Mouse (Mus musculus) T-helper 2 cell (primary cell): ENCODE results near the gene Nacc1.

Experiments used
- in situ Hi-C: fragments of 300-600 bp; cut with MboI, MseI; formaldehyde crosslinking; loops from one replicate; pipeline ENCODE4 v1.15.1; 2025; ENCODE audit warnings: high pct_unique_total_duplicates

The Nacc1 gene

DNA sequence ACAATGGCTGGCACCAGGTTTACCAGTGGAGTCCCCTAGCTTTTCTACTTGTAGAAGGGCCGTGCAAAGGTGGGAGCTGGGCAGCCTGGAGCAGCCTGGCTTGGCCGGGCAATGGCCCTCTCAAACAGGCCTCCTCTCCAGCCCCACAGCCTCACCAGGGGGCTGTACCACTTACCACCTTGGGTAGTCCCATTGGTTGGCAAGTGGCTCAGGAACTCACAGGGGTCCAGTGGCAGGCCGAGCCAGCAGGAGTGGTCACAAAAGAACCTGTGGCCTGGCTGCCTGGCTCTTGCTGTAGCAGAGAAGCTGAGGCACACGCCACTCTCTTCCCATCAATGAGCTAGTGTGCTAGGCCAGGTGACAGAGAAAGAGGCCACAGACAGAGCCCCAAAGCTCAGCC lies 26.5 kb upstream of the Nacc1 start:
- in situ Hi-C loops = loop anchor here (5.0 kb wide), 1 partner anchor 38 kb away; no protein-coding TSS in a partner anchor

DNA sequence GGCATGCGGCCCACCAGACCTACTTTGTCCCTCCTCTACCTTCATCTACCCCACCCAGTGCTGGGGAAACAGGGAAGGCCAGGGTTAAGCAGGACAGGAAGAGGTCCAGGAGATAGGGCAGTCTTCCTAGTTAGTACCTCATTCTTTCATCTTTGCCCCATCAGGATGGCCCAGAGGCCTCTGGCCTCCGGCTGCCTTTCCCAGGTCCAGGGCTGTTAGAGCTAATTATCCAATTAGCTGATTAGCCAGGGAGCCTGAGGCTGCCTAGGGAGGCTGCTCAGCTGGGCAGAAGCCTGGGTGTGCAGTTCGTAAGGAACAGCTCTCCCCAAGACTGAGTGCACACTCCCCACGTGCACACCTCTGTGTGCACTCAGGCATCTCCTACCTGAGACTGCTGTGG lies 25.7 kb upstream of the Nacc1 start:
- in situ Hi-C loops = loop anchor here (5.0 kb wide), 1 partner anchor 39 kb away; no protein-coding TSS in a partner anchor

DNA sequence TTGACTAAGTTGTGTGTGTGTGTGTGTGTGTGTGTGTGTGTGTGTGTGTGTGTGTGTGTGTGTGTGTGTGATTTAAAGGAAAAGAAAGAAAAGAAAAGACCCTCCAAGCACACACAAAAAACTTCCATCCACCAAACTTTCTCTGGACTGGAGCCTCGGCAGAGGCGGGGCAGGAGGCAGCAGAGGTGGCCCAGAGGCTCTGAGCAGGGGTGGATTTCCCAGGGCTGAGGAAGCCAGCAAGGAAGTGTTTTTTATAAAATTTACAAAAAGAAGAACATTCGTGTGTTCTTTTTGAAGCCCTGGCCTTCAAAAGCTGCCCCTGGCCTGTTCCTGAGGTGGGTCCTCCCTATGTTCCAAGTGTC lies 25.1 kb upstream of the Nacc1 start:
- in situ Hi-C loops = loop anchor here (5.0 kb wide), 1 partner anchor 40 kb away; no protein-coding TSS in a partner anchor

DNA sequence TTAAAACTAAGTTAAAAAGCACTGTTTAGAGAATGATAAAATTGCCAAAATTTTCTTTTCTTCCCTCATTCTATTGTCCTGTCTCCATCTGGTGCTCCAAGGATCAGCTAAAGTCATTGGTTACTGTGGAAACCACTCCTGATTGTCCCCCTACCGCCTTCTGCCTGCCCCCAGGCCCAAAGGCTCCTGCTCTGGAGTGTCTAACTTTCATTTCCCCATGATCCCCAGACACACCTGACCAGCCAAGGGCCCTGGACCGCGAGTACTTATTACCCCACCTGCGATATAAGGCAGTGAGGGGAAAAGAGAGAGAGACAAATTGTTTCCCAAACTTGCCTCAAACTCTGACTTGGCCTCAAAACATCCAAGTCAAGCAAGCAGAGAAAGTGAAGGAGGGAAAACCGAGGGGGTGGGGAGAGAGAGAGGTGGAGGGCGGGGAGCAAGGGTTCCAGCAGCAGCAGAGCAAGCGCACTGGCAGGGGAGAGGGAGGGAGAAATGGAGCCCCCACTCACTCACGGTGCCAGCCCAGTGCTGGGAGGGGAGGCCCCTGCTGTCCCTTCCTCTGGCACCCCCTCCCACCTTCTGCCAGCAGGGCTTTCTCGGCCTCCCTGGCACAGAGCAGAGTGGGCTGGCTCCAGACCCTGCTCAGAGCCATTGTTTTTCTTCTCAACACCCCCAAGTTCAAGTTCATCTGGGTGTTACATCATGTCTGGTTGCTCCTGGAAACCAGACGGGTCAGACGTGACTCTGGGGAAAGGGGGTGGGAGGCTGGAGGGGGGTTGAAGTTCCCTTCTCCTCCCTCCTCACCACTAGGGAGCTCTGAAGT lies 24.5 kb upstream of the Nacc1 start:
- in situ Hi-C loops = loop anchor here (5.0 kb wide), 1 partner anchor 40 kb away; no protein-coding TSS in a partner anchor

DNA sequence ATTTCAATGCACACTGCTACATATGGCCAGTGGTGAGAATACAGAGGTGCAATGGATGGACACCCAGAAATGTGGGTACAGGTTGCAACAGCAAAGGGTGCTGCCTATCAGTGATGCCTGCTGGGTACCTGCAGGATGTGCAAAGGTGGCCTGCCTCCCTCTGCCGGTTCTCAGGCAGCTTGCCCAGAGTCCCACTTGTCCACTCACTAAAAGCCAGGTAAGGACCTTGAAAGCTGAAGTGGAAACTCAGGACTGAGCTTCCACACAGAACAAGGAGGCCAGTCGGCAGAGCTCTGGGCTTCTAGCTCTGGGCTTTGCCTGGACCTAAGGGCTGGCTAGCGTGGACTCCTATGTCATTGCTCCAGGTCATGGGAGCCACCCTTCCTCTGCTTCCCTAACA lies 23.6 kb upstream of the Nacc1 start:
- in situ Hi-C loops = loop anchor here (5.0 kb wide), 1 partner anchor 41 kb away; no protein-coding TSS in a partner anchor

DNA sequence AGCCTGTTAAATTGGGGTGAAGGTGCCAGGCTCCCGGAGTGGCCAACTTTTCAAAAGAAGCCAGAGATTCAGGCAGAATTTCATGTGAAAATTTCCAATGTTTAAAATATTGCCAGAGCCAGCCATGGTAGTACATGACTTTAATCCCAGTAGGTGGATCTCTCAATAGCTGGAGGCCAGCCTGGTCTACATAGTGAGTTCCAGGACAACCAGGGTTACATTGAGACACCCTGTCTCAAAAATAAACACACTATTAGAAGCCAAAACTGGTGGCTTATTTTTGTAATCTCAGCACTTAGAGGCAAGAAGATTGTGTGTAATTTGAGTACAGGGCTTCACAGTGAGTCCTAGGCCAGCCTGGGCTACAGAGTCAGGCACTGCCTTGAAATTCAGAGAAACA lies 22.3 kb upstream of the Nacc1 start:
- in situ Hi-C loops = loop anchor here (5.0 kb wide), 2 partner anchors 42 to 102 kb away; no protein-coding TSS in a partner anchor

DNA sequence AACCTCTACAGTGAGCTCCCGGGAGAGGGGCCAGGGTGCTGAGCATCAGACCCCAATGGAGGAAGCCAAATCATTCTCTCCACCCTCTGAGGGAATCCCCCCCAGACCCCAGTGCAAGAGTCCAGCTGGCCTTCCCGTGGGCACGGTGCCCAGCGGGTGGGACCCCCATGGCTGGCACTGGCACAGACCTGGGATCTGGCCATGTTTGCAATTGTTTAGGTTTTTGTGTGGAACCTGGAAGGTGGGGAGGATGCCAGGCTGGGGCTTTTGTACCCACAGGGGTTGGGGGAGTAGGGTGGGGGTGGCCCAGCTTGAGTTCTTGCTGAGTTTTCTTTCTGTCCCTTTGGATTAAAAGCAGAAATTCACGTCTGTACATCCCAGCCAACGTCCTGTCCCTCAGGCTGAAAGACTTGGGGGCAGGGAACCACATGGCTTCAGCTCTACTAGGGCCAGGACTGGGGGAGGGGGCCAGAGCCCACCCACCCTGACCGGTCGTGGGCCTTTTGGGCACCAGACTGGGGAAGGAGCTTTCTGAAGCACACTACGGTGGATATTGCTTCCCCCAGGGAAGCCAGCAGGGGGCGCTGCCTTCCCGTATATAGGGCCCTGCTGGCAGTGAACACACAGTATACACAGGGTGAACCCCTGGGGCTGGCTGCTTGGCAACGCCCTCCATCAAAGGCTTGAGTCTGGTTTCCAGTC lies 21.3 kb upstream of the Nacc1 start:
- in situ Hi-C loops = loop anchor here (5.0 kb wide), 1 partner anchor 103 kb away; no protein-coding TSS in a partner anchor

DNA sequence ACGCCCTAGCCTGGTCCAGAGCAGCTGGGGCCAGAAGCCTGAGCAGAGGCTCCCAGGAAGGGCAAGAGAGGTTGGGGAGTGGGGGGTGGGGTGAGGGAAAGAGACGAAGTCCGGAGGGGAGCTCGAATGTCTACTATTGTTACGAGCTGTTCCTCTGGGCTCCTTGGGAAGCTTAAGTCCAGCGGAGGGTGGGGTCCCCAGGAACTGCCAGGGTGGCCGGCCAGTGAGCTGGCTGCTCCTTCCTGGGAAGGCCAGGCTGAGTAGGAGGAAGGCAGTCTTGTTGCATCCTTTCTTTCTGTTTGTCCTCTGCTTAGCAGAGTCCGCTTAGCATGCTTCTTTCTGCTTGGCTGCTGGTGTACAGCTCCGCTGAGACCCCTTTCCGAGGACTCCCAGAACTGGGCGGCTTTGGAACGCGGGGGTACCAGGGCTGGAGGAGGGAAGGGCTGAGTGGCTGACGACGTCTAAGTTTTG lies 20.4 kb upstream of the Nacc1 start:
- in situ Hi-C loops = loop anchor here (5.0 kb wide), 1 partner anchor 104 kb away; no protein-coding TSS in a partner anchor

DNA sequence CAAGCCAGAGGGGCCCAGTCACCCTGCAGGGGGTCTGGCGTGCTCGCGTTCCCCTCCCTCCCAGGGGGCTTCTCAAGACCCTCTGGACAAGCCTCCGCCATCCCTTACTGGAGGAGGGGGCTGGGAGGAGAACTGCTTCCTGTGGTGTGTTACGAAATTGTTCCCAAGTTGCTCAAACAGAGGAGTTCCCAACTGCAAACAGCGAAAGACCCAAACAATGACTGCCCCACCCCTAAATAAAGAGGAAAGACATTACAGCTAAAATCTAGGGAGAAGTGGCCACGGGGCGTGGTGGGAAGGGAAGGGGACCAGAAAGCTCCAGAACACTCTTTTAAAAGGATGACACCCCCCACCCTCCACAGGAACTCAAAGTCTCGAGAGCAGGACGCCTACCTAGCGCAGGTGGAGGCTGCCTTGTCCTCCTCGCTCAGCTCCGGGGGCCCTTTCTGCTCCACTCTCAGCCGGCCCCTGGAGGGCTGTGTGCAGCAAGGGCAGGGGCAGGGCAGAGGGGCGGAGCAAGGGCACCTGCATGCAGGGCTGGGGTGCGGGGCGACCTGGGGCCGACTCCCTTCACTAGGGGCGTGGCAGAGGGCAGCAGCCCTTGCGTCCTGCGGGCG lies 19.7 kb upstream of the Nacc1 start:
- in situ Hi-C loops = loop anchor here (5.0 kb wide), 1 partner anchor 105 kb away; no protein-coding TSS in a partner anchor

DNA sequence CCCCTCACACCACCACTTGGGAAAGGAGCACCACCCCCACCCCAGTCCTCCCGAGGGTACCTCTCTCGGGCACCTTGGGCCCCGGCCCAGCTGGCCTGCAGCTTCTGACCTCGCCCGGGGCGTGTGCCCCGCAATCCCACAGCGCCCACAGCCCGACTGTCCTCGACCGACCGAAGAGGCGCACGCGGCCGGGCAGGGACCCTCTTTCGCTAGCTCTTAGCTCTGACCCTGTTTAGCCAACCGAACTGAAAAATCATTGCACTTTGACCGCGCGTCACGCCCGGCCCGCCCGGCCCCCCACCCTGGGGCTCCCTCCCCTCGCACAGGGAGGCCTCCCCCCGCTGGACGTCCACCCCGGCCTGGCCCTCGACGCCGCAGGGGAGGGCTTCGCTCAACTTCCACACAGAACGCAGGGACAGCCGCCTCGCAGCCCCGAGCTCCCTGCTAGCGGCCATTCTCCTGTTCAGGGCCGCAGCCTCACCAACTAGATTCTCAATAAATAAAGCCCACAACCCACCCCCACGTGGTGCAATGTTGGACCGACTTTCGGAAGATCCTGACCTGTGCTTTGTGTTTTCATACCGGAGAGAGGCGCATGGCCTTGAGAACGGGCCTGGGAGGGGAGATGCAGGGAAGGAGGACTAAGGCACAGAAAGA lies 19.1 kb upstream of the Nacc1 start:
- in situ Hi-C loops = loop anchor here (5.0 kb wide), 1 partner anchor 106 kb away; no protein-coding TSS in a partner anchor

DNA sequence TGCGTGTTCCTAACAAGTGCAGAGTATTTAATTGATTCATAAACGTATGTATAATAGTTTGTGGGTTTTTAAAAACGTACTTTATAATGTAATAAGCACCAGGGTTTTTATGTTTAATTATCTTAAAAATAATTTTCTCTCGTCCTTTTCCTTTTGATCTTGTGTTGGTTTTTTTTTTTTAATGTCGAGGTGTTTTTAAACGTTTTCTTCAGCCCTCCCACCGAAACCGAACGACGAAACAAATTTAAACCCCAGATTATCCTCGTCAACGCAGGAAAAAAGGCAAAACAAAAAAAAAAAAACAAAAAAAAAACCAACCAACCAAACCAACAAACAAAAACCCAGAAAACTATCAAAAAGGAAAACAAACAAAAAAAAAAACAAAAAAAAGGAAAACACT lies 18.3 kb upstream of the Nacc1 start:
- in situ Hi-C loops = loop anchor here (5.0 kb wide), 1 partner anchor 106 kb away; no protein-coding TSS in a partner anchor

DNA sequence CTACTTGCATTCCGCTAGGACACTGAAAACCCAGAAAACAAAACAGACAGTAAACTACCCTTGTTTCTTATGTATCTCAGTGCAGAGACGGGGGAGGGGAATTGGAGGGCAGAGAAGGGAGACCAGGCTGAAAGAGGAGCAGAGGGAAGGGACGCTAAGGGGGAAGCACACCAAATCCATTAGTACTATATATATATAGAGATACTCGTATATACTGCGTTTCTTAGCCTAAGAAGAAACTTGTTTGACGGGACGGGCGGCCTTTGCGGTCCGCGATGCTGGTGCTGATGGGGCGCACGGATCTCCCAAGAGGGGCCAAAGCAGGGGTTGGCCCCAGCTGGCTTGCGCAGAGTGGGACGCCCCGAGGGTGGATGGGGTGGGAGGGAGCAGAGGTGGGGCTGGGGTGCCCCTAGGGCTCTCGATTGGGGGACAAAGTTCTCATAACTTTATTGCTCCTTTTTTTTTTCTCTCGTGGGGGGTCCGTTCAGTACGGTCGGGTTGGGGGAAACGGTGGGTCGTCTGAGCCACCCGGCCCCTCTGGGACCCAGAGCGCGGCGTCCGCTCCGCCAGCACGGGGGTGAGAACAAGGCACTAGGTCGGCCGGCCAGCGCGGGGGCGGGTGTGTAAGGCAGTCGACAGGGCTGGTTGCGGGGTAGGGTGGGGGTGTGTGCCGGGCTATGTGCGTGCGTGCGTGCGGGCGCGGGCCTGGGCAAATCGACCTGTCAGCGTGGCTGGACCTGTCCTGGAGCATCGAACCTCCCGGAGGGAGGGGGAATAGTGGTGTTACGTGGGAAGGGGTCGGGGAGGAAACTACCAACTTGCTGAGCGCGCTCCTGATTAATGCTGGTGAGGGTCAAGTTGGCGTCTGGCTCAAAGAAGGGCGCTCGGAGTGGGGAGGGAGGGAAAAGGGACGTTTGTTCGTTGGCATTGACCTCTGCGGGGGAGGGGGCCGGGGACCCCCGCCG lies 17.5 kb upstream of the Nacc1 start:
- in situ Hi-C loops = loop anchor here (5.0 kb wide), 1 partner anchor 107 kb away; no protein-coding TSS in a partner anchor

DNA sequence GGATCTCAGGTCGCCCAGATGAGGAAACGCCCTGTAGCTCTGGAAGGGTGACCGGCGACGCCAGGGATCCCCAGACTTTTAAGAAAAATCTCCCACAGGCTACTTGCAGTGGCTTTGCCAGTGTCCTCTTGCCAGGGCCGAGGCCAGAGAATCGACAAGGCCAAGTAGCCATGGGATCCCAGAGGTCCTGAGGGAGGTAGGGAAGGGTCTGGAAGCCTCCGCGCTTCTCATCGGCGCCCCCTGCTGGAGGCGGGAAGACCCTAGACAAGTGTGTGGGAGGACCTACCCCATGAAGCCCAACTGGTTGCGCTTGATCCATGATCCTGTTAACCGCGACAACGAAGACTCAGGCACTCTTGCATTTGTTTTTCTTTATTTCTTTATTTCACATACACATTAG lies 16.7 kb upstream of the Nacc1 start:
- in situ Hi-C loops = no loop called here

DNA sequence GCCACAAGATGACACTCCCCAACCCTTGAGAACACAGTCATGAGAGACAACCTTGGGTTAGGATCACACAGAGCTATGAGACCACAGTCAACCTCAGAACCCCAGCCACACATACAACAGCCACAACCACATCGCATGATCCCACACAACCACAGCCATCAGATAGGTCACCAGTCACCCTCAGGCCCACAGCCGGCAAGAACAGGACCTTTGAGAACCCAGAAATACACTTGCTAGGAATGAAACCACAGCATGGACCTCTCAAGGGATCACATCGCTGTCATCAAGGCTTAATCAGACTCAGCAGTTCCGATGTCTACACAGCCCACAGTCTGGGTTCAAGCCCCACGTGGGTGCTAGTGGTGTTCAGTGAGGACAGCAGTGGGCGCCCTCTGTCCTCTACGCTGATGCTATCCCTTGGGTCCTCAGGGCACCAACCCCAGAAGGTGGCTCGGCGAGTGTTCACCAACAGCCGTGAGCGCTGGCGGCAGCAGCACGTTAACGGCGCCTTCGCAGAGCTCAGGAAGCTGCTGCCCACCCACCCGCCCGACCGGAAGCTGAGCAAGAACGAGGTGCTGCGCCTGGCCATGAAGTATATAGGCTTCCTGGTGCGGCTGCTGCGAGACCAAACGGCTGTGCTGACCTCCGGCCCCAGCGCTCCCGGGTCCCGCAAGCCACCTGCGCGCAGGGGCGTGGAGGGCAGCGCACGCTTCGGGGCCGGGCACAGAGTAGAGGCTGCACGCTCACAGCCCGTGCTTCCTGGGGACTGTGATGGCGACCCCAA lies 16.0 kb upstream of the Nacc1 start:
- in situ Hi-C loops = no loop called here

DNA sequence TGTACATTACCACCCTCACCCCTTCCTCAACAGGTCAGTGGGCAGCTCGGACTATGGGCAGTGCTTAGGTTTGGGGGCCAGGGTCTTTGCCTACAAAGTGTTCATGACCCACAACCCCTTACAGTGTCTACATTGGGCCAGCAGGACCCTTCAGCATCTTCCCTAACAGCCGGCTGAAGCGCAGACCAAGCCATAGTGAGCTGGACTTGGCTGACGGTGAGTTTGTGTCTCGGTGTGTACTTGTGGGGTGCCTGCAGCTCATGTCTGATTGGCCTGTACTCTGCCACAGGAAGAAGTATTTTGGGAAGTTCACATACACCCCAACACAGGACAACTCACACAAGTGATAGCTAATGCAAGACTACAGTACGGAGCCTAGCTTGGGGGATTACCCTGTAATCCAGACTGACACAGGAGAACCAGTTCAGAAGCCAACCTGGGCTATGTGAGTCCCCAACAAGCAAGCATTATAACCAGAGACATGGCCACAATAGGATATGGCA lies 15.4 kb upstream of the Nacc1 start:
- in situ Hi-C loops = no loop called here

DNA sequence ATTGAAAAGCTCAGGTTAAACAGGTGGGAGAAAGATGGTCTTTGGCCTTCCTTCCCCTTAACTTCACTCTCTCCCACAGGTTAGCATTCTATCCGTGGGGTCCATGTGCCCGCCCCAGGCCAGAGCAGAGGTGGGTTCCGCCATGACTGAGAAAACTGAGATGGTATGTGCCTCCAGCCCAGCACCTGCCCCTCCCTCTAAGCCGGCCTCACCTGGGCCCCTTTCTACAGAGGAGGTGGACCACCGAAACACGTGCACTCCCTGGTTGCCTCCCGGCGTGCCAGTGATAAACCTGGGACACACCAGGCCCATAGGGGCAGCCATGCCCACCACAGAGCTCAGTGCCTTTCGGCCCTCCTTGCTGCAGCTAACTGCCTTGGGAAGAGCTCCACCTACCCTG lies 14.9 kb upstream of the Nacc1 start:
- in situ Hi-C loops = no loop called here

DNA sequence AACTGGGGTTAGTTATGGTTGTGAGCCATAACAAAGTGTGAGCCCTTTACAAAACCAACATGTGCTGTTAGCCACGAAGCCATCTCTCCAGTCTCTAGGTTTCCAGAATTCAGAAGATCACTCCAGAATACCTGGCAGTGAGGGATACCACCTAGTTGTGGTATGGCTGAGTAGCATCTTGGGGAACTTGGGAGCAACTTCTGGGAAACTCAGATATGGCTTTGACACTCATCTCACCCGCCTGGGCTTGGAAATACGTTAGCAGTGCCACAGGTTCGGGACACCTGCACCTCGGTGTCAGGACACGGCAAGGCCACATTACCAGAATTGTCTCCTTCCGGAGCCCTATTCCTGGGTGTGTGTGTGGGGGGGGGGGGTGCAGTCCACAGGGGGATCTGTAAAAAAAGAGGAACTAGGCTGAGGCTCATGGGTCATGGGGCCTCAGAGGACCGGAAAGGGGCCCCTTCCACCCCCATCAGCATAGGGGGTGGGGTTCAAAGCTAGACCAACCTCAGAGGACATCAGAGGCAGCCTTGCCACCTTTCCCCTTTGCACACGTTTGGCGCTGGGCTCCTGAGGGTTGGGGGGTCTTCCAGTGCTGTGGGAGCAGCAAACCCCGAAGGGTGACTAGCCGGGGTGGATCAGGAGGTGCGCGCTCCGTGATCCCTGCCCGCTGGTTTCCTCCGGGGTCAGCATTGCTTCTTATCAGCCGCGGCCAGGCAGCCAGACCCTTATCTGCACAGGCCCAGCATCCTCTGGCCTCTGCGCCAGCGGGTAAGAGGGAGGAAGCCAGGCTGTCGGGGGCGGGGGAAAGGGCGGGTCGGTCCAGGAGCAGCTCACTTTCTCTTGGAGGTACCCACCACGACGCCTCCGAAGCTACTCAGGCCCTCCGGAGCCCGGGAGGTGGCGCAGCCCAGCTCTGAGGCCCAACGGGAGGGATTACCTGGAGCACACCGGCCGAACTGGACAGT lies 13.6 kb upstream of the Nacc1 start, which contains the start of gene Lyl1:
Gene Lyl1, plus strand, starts transcription at position 517 of the 971 bp plus-strand sequence.
- in situ Hi-C loops = no loop called here

DNA sequence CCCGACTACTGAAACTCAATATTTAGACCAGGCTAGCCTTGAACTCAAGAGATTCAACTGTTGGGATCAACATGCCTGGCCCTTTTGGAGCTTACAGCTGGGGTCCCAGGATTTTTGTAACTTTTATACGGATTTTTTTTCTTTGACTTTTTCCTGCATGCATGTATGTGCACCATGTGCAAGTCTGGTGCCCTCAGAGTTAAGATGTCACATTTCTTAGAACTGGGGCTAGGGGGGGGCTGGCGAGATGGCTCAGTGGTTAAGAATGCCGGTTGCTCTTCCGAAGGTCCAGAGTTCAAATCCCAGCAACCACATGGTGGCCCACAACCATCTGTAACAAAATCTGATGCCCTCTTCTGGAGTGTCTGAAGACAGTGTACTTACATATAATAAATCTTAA lies 12.9 kb upstream of the Nacc1 start:
- in situ Hi-C loops = no loop called here
